Mouse (Mus musculus): ENCODE measurements around the gene Rnf227.
A peak's percentile ranks its signal among the peaks of the same experiment; 100 is the strongest.
"Not testable (repeated sequence)": the region's sequence is repeated elsewhere in the genome, so short reads cannot be mapped to it uniquely, and the experiment has no call there.

Gene Rnf227

GRCm38 (mm10) chr11:69340161-69341131 lies at the start of gene Rnf227:
TSS of gene Rnf227 (plus strand) at chr11:69340461.
- no peak for DNase-seq (ENCODE audit: low read depth)

- no peak for DNase-seq (ENCODE audit: low read depth)
These were observed 49.1 kb upstream of the Rnf227 start for GRCm38 (mm10) chr11:69291111-69291510.

GRCm38 (mm10) chr11:69295286-69295685 lies 45.0 kb upstream of the Rnf227 start:
- no peak for DNase-seq (ENCODE audit: low read depth)

GRCm38 (mm10) chr11:69297799-69298198 lies 42.5 kb upstream of the Rnf227 start:
- DNase-seq (ENCODE audit: low read depth): no peak

GRCm38 (mm10) chr11:69298231-69298630 lies 42.0 kb upstream of the Rnf227 start:
- DNase-seq (ENCODE audit: low read depth): no peak

- no peak for DNase-seq (ENCODE audit: low read depth)
These were observed 37.4 kb upstream of the Rnf227 start for GRCm38 (mm10) chr11:69302817-69303216.

- DNase-seq (ENCODE audit: low read depth): no peak
These were observed 35.0 kb upstream of the Rnf227 start for GRCm38 (mm10) chr11:69305291-69305690.

GRCm38 (mm10) chr11:69306039-69306438 lies 34.2 kb upstream of the Rnf227 start:
- DNase-seq (ENCODE audit: low read depth): no peak

- no peak for DNase-seq (ENCODE audit: low read depth)
These were observed 29.0 kb upstream of the Rnf227 start for GRCm38 (mm10) chr11:69311266-69311665.

GRCm38 (mm10) chr11:69316361-69316760 lies 23.9 kb upstream of the Rnf227 start:
- no peak for DNase-seq (ENCODE audit: low read depth)

GRCm38 (mm10) chr11:69318000-69318399 lies 22.3 kb upstream of the Rnf227 start:
- not testable (repeated sequence) for DNase-seq (ENCODE audit: low read depth)

- no peak for DNase-seq (ENCODE audit: low read depth)
These were observed 18.7 kb upstream of the Rnf227 start for GRCm38 (mm10) chr11:69321580-69321979.

- no peak for DNase-seq (ENCODE audit: low read depth)
These were observed 18.3 kb upstream of the Rnf227 start for GRCm38 (mm10) chr11:69322010-69322409.

- no peak for DNase-seq (ENCODE audit: low read depth)
These were observed 17.4 kb upstream of the Rnf227 start for GRCm38 (mm10) chr11:69322693-69323471.

- peak; percentile 94 for DNase-seq (ENCODE audit: low read depth)
These were observed 16.6 kb upstream of the Rnf227 start, which contains the start of the genes Cntrob and Trappc1 for GRCm38 (mm10) chr11:69323667-69324111. TSS of gene Cntrob (minus strand) at chr11:69323775. TSS of gene Trappc1 (plus strand) at chr11:69323980.

GRCm38 (mm10) chr11:69324749-69325148 lies 15.5 kb upstream of the Rnf227 start:
- DNase-seq (ENCODE audit: low read depth): no peak

GRCm38 (mm10) chr11:69325628-69326407 lies 14.4 kb upstream of the Rnf227 start, which contains the start of gene Kcnab3:
TSS of gene Kcnab3 (plus strand) at chr11:69326258.
- peak; percentile 88 for DNase-seq (ENCODE audit: low read depth)

GRCm38 (mm10) chr11:69326408-69327156 lies 13.7 kb upstream of the Rnf227 start:
- no peak for DNase-seq (ENCODE audit: low read depth)

- no peak for DNase-seq (ENCODE audit: low read depth)
These were observed 13.2 kb upstream of the Rnf227 start for GRCm38 (mm10) chr11:69327157-69327442.

GRCm38 (mm10) chr11:69327648-69328047 lies 12.6 kb upstream of the Rnf227 start:
- DNase-seq (ENCODE audit: low read depth): no peak

GRCm38 (mm10) chr11:69328517-69328916 lies 11.7 kb upstream of the Rnf227 start:
- DNase-seq (ENCODE audit: low read depth): no peak
